In genomic region chr7:132278658-132279057, GRCm38 (mm10) we compare ENCODE assay signal across 16 mouse cellular contexts. TPM values are rescaled to one million over a fixed set of nuclear protein-coding genes. Genes with fewer than 3 reads are reported as not detected.
A peak's percentile ranks its signal among the peaks of the same experiment; 100 is the strongest.
DNase-seq lines count a peak whose midpoint lies in the region; ATAC-seq and TF ChIP-seq lines count a peak whose summit lies in the region.
"Had no signal": no experiment of that assay in that cellular context is flagged by ENCODE, and none has a peak within 500 bp of the region (broad histone marks: within the 10 kb centered on the region; RNA-seq: fewer than 3 reads in every experiment).

No protein-coding gene starts in this region.

- no peak overlapping the region for H3K9ac ChIP-seq in kidney, embryonic 15.5 days
- no peak overlapping the region for H3K9ac ChIP-seq in midbrain, postnatal 0 days (replicated peaks; ENCODE audit: low read length, poor library complexity, severe bottlenecking)
- H3K9ac ChIP-seq: forebrain, embryonic 12.5 days; hindbrain, embryonic 15.5 days; limb, embryonic 13.5 days; neural tube, embryonic 15.5 days had no signal

- TF ChIP-seq CTCF in midbrain, postnatal 0 days (IDR thresholded peaks at IDR 0.05), result no peak

- no peak overlapping the region for H3K4me3 ChIP-seq in kidney, embryonic 15.5 days (replicated peaks)
- H3K4me3 ChIP-seq in midbrain, postnatal 0 days (ENCODE audit: low read depth, low read length), result no peak overlapping the region
- H3K4me3 ChIP-seq: forebrain, embryonic 12.5 days; hindbrain, embryonic 15.5 days; limb, embryonic 13.5 days; neural tube, embryonic 15.5 days had no signal

- 56% methylated on average over 3 of the region's 3 CpGs for WGBS in kidney, embryonic 15.5 days
- WGBS in midbrain, postnatal 0 days, result 87% methylated on average over 3 of the region's 3 CpGs

- no peaks in the 10 kb centered on the region for H3K36me3 ChIP-seq in kidney, embryonic 15.5 days
- H3K36me3 ChIP-seq in midbrain, postnatal 0 days (ENCODE audit: insufficient read depth, low read length), result no peaks in the 10 kb centered on the region
- H3K36me3 ChIP-seq: forebrain, embryonic 12.5 days; hindbrain, embryonic 15.5 days; neural tube, embryonic 15.5 days had no signal

- peaks cover 32% of the 10 kb centered on the region for H3K4me1 ChIP-seq in kidney, embryonic 15.5 days
- H3K4me1 ChIP-seq in midbrain, postnatal 0 days (ENCODE audit: insufficient read depth, low read length), result no peaks in the 10 kb centered on the region

- H3K4me2 ChIP-seq in kidney, embryonic 15.5 days, result no peak overlapping the region
- H3K4me2 ChIP-seq in midbrain, postnatal 0 days (ENCODE audit: low read depth, low read length, poor library complexity, severe bottlenecking), result no peak overlapping the region
- H3K4me2 ChIP-seq: forebrain, embryonic 12.5 days; hindbrain, embryonic 15.5 days; limb, embryonic 13.5 days; neural tube, embryonic 15.5 days had no signal

- no peaks in the 10 kb centered on the region for H3K9me3 ChIP-seq in kidney, embryonic 15.5 days (replicated peaks)
- no peaks in the 10 kb centered on the region for H3K9me3 ChIP-seq in midbrain, postnatal 0 days (ENCODE audit: low read length)
- H3K9me3 ChIP-seq: forebrain, embryonic 12.5 days; hindbrain, embryonic 15.5 days; limb, embryonic 13.5 days; neural tube, embryonic 15.5 days had no signal

- H3K27ac ChIP-seq in kidney, embryonic 15.5 days, result no peak overlapping the region
- H3K27ac ChIP-seq in midbrain, postnatal 0 days (ENCODE audit: low read depth, low read length), result no peak overlapping the region
- H3K27ac ChIP-seq: forebrain, embryonic 12.5 days; hindbrain, embryonic 15.5 days; limb, embryonic 13.5 days; neural tube, embryonic 15.5 days had no signal

- no peaks in the 10 kb centered on the region for H3K27me3 ChIP-seq in kidney, embryonic 15.5 days
- H3K27me3 ChIP-seq in midbrain, postnatal 0 days (ENCODE audit: insufficient read depth, low read length), result no peaks in the 10 kb centered on the region
- H3K27me3 ChIP-seq: forebrain, embryonic 12.5 days; hindbrain, embryonic 15.5 days; limb, embryonic 13.5 days; neural tube, embryonic 15.5 days had no signal

- no peak for ATAC-seq in kidney, embryonic 15.5 days (replicated peaks; ENCODE audit: low FRiP score)
- ATAC-seq in granulocyte monocyte progenitor cell, adult 5-6 weeks (replicated peaks; ENCODE audit: poor library complexity, severe bottlenecking), result peak; percentile 17; the same call in 1 of the 2 replicates
- peak; percentile 34; the same call in 1 of the 2 replicates for ATAC-seq in megakaryocyte-erythroid progenitor cell, adult 5-6 weeks (replicated peaks; ENCODE audit: low FRiP score, low TSS enrichment, poor library complexity, severe bottlenecking)
- ATAC-seq in midbrain, postnatal 0 days (ENCODE audit: low FRiP score), result no peak
- ATAC-seq: activated CD4-positive, CD25-positive, alpha-beta regulatory T cell, adult 4 months had no signal

- peak; percentile 40 for DNase-seq in kidney, adult 18-20 months
- peak; percentile 58 to 76 for DNase-seq in kidney, postnatal 36 days
- no peak for DNase-seq in left cerebral cortex, adult 9 months (ENCODE audit: low spot score in 2 of 2)
- no peak for DNase-seq in midbrain, postnatal 0 days (ENCODE audit: low spot score)
- DNase-seq: cerebellum, adult 11-12 months; gastrocnemius, postnatal 10 days; midbrain, embryonic 14.5 days; thymus, postnatal 4 days had no signal

RNA-seq across cellular contexts. Expression of gene Chst15, which starts 38.4 kb away (rescaled TPM):
- polyA plus RNA-seq in kidney, embryonic 15.5 days (2015; fragmentation: Nextera tagmentation; extraction: Ambion mirVana), result 17.8 and 19.3 TPM in 2 replicates
- total RNA-seq in granulocyte monocyte progenitor cell, adult 5-6 weeks (2014; fragmentation: Nextera tagmentation), result 10.1 and 22.1 TPM in 2 replicates
- 4.6 and 6.1 TPM in 2 replicates for total RNA-seq in granulocyte monocyte progenitor cell, adult 5-6 weeks (2017)
- 16.0 and 18.4 TPM in 2 replicates for total RNA-seq in megakaryocyte-erythroid progenitor cell, adult 5-6 weeks (2014; fragmentation: Nextera tagmentation)
- total RNA-seq in megakaryocyte-erythroid progenitor cell, adult 5-6 weeks (2017), result 11.0 and 13.8 TPM in 2 replicates
- total RNA-seq in midbrain, postnatal 0 days (2014; rRNA removed), result 20.0 and 21.9 TPM in 2 replicates
- polyA plus RNA-seq in midbrain, postnatal 0 days (2015; fragmentation: Nextera tagmentation; extraction: Ambion mirVana), result 8.4 TPM in 2 replicates

Comparison
In these comparisons a context has a peak if more than half of its experiments do, and no peak if none do; other contexts are left out.
1. DNase-seq: peak in kidney, adult 18-20 months (single experiment) and kidney, postnatal 36 days (2 of 2); none in left cerebral cortex, adult 9 months (0 of 2) and midbrain, postnatal 0 days (single experiment).
2. ATAC-seq: peak in granulocyte monocyte progenitor cell, adult 5-6 weeks (single experiment) and megakaryocyte-erythroid progenitor cell, adult 5-6 weeks (single experiment); none in kidney, embryonic 15.5 days (single experiment) and midbrain, postnatal 0 days (single experiment).